Mouse (Mus musculus) lung, postnatal 14 days (tissue): ENCODE measurements around the gene Pisd.

Experiments
- DNase-seq: peaks from one replicate; pipeline ENCODE4 v3.0.0; 2021

Pisd gene

DNA sequence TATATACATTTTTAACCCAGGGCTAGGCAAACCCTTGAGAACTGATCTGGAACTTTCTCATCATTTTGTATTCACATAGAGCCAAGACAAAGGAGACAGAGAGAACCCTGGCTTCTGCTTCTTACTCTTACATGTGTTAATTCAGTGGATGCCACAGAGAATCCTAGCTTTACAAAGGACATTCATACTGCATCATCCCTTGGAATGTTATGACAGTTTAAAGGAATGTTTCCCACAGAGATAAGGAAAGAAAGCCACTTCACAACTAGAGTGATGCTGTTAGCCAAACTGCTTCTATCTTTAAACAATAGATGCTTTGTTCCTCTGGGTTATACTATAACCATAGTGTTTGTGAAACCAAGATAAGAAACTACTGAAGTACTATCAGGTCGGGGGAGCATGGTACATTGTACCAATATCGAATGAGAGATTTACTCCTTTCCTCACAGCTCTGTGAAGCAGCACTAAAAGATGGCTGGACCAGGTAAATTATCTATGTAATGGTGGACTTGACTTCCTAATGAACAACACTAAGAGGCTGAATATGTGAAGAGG is 79.1 kb downstream of the Pisd start:
- DNase-seq = no peak

- DNase-seq = no peak
Measured at GRCm38 (mm10) chr5:32697208-32697867, 88.1 kb downstream of the Pisd start.

DNA sequence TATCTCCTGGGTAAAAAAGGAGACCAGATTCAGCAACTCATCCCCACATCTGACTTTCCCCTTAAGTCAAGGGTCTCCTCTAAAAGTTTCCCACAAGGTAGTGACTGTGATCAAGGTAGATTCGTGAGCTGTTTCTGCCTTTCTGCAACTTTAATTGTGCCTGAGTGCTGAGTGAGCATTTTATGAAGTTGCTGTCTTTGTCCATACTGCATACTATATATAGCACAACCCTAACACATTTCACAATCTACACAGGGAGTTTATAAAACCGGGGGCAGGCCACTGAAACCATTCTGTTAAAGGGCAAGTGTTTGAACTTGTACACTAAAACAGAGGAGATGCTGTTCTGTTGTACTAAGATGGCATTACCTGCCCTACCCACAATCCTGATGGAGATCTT is 92.0 kb downstream of the Pisd start:
- DNase-seq = no peak
